Comparison of ENCODE assay signal across 20 mouse cellular contexts in genomic region chr1:131689899-131690298, GRCm38 (mm10). TPM values are rescaled to one million over a fixed set of nuclear protein-coding genes. Genes with fewer than 3 reads are reported as not detected.
DNase-seq lines count a peak whose midpoint lies in the region; ATAC-seq and TF ChIP-seq lines count a peak whose summit lies in the region.
"Had no signal": no experiment of that assay in that cellular context is flagged by ENCODE, and none has a peak within 500 bp of the region (broad histone marks: within the 10 kb centered on the region; RNA-seq: fewer than 3 reads in every experiment).

No protein-coding gene starts in this region.

- H3K9me3 ChIP-seq in embryonic facial prominence, embryonic 13.5 days: no peaks in the 10 kb centered on the region
- no peaks in the 10 kb centered on the region for H3K9me3 ChIP-seq in embryonic facial prominence, embryonic 10.5 days
- H3K9me3 ChIP-seq in intestine, embryonic 16.5 days (ENCODE audit: control insufficient read depth, low read length): no peaks in the 10 kb centered on the region
- no peaks in the 10 kb centered on the region for H3K9me3 ChIP-seq in intestine, postnatal 0 days (ENCODE audit: control insufficient read depth)
- H3K9me3 ChIP-seq: forebrain, embryonic 15.5 days; G1E had no signal

- WGBS in embryonic facial prominence, embryonic 13.5 days: 80% methylated on average over 5 of the region's 5 CpGs
- WGBS in embryonic facial prominence, embryonic 10.5 days: 85% methylated on average over 5 of the region's 5 CpGs
- WGBS in intestine, embryonic 16.5 days: 80% methylated on average over 5 of the region's 5 CpGs
- WGBS in intestine, postnatal 0 days: 84% methylated on average over 5 of the region's 5 CpGs

- no peak for ATAC-seq in embryonic facial prominence, embryonic 13.5 days (ENCODE audit: insufficient number of reproducible peaks, insufficient read depth, low FRiP score, low TSS enrichment, low read depth)
- no peak for ATAC-seq in intestine, embryonic 16.5 days
- no peak for ATAC-seq in intestine, postnatal 0 days
- ATAC-seq: forebrain, embryonic 15.5 days had no signal

- H3K27me3 ChIP-seq in embryonic facial prominence, embryonic 13.5 days: no peaks in the 10 kb centered on the region
- no peaks in the 10 kb centered on the region for H3K27me3 ChIP-seq in embryonic facial prominence, embryonic 10.5 days (replicated peaks; ENCODE audit: low read depth, poor library complexity, severe bottlenecking)
- H3K27me3 ChIP-seq in intestine, embryonic 16.5 days (replicated peaks; ENCODE audit: control insufficient read depth, insufficient read depth, low read length): no peaks in the 10 kb centered on the region
- no peaks in the 10 kb centered on the region for H3K27me3 ChIP-seq in intestine, postnatal 0 days (replicated peaks; ENCODE audit: control insufficient read depth, insufficient read depth, low read length)
- no peaks in the 10 kb centered on the region for H3K27me3 ChIP-seq in myocyte (ENCODE audit: control insufficient read depth, insufficient read depth, insufficient read length)
- H3K27me3 ChIP-seq: forebrain, embryonic 15.5 days had no signal

- 0 out of 2 replicates have a peak overlapping the region, but pooled peaks have one; percentile 12 for H3K4me2 ChIP-seq in embryonic facial prominence, embryonic 13.5 days
- no peak overlapping the region for H3K4me2 ChIP-seq in intestine, embryonic 16.5 days (ENCODE audit: low read depth, low read length)
- H3K4me2 ChIP-seq in intestine, postnatal 0 days (replicated peaks; ENCODE audit: low read depth): no peak overlapping the region
- peak overlapping the region; percentile 77 for H3K4me2 ChIP-seq in myocyte (ENCODE audit: low read depth)
- H3K4me2 ChIP-seq: forebrain, embryonic 15.5 days; liver, embryonic 11.5 days; lung, embryonic 14.5 days had no signal

- no peaks in the 10 kb centered on the region for H3K36me3 ChIP-seq in embryonic facial prominence, embryonic 13.5 days
- no peaks in the 10 kb centered on the region for H3K36me3 ChIP-seq in embryonic facial prominence, embryonic 10.5 days (replicated peaks)
- H3K36me3 ChIP-seq in intestine, embryonic 16.5 days (ENCODE audit: control insufficient read depth, insufficient read depth, low read length): no peaks in the 10 kb centered on the region
- H3K36me3 ChIP-seq in intestine, postnatal 0 days (ENCODE audit: control insufficient read depth, insufficient read depth): no peaks in the 10 kb centered on the region
- no peaks in the 10 kb centered on the region for H3K36me3 ChIP-seq in myocyte (ENCODE audit: control insufficient read depth, insufficient read depth)
- H3K36me3 ChIP-seq: forebrain, embryonic 15.5 days had no signal

- no peak overlapping the region for H3K4me3 ChIP-seq in embryonic facial prominence, embryonic 13.5 days
- H3K4me3 ChIP-seq in embryonic facial prominence, embryonic 10.5 days: no peak overlapping the region
- no peak overlapping the region for H3K4me3 ChIP-seq in intestine, embryonic 16.5 days (ENCODE audit: low read length)
- H3K4me3 ChIP-seq in intestine, postnatal 0 days (ENCODE audit: low read depth, low read length): no peak overlapping the region
- no peak overlapping the region for H3K4me3 ChIP-seq in myocyte
- H3K4me3 ChIP-seq: forebrain, embryonic 15.5 days; left cerebral cortex, adult 2 months had no signal

- TF ChIP-seq POLR2A in myocyte (IDR thresholded peaks at IDR 0.05; ENCODE audit: insufficient read length, low read depth): no peak

- H3K4me1 ChIP-seq in embryonic facial prominence, embryonic 13.5 days: peaks cover 11% of the 10 kb centered on the region
- H3K4me1 ChIP-seq in embryonic facial prominence, embryonic 10.5 days: peaks cover 21% of the 10 kb centered on the region
- H3K4me1 ChIP-seq in intestine, embryonic 16.5 days (ENCODE audit: control insufficient read depth, insufficient read depth, low read length): peaks cover 4% of the 10 kb centered on the region; the same call in 1 of the 2 replicates
- no peaks in the 10 kb centered on the region for H3K4me1 ChIP-seq in intestine, postnatal 0 days (replicated peaks; ENCODE audit: control insufficient read depth, insufficient read depth, low read length)
- H3K4me1 ChIP-seq: forebrain, embryonic 15.5 days had no signal

- no peaks in the 10 kb centered on the region for H3K79me2 ChIP-seq in myocyte (ENCODE audit: control insufficient read depth, insufficient read depth)

- H3ac ChIP-seq in myocyte (ENCODE audit: control insufficient read depth, insufficient read length): no peak overlapping the region

- no peak overlapping the region for H3K27ac ChIP-seq in embryonic facial prominence, embryonic 13.5 days
- no peak overlapping the region for H3K27ac ChIP-seq in embryonic facial prominence, embryonic 10.5 days (replicated peaks)
- no peak overlapping the region for H3K27ac ChIP-seq in intestine, embryonic 16.5 days (ENCODE audit: low read length)
- H3K27ac ChIP-seq in intestine, postnatal 0 days (ENCODE audit: low read depth, low read length): no peak overlapping the region
- H3K27ac ChIP-seq: forebrain, embryonic 15.5 days; left cerebral cortex, adult 2 months had no signal

- no peak overlapping the region for H3K9ac ChIP-seq in embryonic facial prominence, embryonic 13.5 days
- H3K9ac ChIP-seq in intestine, embryonic 16.5 days (ENCODE audit: low read depth, low read length): 0 out of 2 replicates have a peak overlapping the region, but pooled peaks have one; percentile 9
- H3K9ac ChIP-seq in intestine, postnatal 0 days (ENCODE audit: low read depth, low read length): no peak overlapping the region
- H3K9ac ChIP-seq: forebrain, embryonic 15.5 days; lung, embryonic 14.5 days had no signal

- no peak for TF ChIP-seq CTCF in intestine, postnatal 0 days (IDR thresholded peaks at IDR 0.05; ENCODE audit: low read depth)

- DNase-seq in embryonic facial prominence, embryonic 10.5 days (ENCODE audit: low spot score): no peak
- peak; percentile 55 for DNase-seq in brain, adult 2 months (ENCODE audit: low read depth, low spot score)
- DNase-seq in testis, postnatal 10 days (ENCODE audit: low spot score): no peak
- no peak for DNase-seq in thymus, postnatal 14 days
- DNase-seq: cerebellum, adult 2 months; cerebellum, postnatal 36 days; kidney, adult 9 months; left cerebral cortex, postnatal 4 days; midbrain, embryonic 14.5 days had no signal

TF ChIP-seq in myocyte, 11 proteins besides CTCF, POLR2A, EP300 and RAD21:
- TF ChIP-seq TCF12 (IDR thresholded peaks at IDR 0.05; ENCODE audit: insufficient read depth, poor library complexity, severe bottlenecking): no peak

RNA-seq across cellular contexts. Expression of gene Rab7b, which starts 1.4 kb away (rescaled TPM):
- 4.9 and 5.0 TPM in 2 replicates for polyA plus RNA-seq in embryonic facial prominence, embryonic 13.5 days (2015; fragmentation: Nextera tagmentation; extraction: Ambion mirVana)
- 0.64 and 0.91 TPM in 2 replicates for polyA plus RNA-seq in embryonic facial prominence, embryonic 10.5 days (2016; fragmentation: Nextera tagmentation; extraction: Ambion mirVana)
- 5.5 and 6.2 TPM in 2 replicates for polyA plus RNA-seq in intestine, embryonic 16.5 days (2015; fragmentation: Nextera tagmentation; extraction: Ambion mirVana)
- polyA plus RNA-seq in intestine, postnatal 0 days (2015; fragmentation: Nextera tagmentation; extraction: Ambion mirVana): 2.9 and 3.3 TPM in 2 replicates
- 1.5 TPM for polyA plus RNA-seq in myocyte (2012; fragmentation: generic; extraction: Trizol)
- polyA plus RNA-seq: G1E had no signal

RNA-seq across cellular contexts. Expression of gene Ctse, which starts 51.8 kb away (rescaled TPM):
- polyA plus RNA-seq in embryonic facial prominence, embryonic 13.5 days (2015; fragmentation: Nextera tagmentation; extraction: Ambion mirVana): 0.33 TPM in 1 of 2 replicates, not detected in the other
- 0.06 TPM in 1 of 2 replicates, not detected in the other for polyA plus RNA-seq in embryonic facial prominence, embryonic 10.5 days (2016; fragmentation: Nextera tagmentation; extraction: Ambion mirVana)
- 1.1 and 1.7 TPM in 2 replicates for polyA plus RNA-seq in intestine, embryonic 16.5 days (2015; fragmentation: Nextera tagmentation; extraction: Ambion mirVana)
- 5.5 and 16.5 TPM in 2 replicates for polyA plus RNA-seq in intestine, postnatal 0 days (2015; fragmentation: Nextera tagmentation; extraction: Ambion mirVana)
- not detected for polyA plus RNA-seq in myocyte (2012; fragmentation: generic; extraction: Trizol)
- polyA plus RNA-seq: forebrain, embryonic 15.5 days; heart, embryonic 14.5 days; midbrain, embryonic 14.5 days had no signal

RNA-seq across cellular contexts. Expression of gene Slc26a9, which starts 53.9 kb away (rescaled TPM):
- not detected in 2 replicates for polyA plus RNA-seq in embryonic facial prominence, embryonic 13.5 days (2015; fragmentation: Nextera tagmentation; extraction: Ambion mirVana)
- 0.73 TPM in 1 of 2 replicates, not detected in the other for polyA plus RNA-seq in embryonic facial prominence, embryonic 10.5 days (2016; fragmentation: Nextera tagmentation; extraction: Ambion mirVana)
- 2.1 and 2.8 TPM in 2 replicates for polyA plus RNA-seq in intestine, embryonic 16.5 days (2015; fragmentation: Nextera tagmentation; extraction: Ambion mirVana)
- 0.03 and 0.67 TPM in 2 replicates for polyA plus RNA-seq in intestine, postnatal 0 days (2015; fragmentation: Nextera tagmentation; extraction: Ambion mirVana)
- not detected for polyA plus RNA-seq in myocyte (2012; fragmentation: generic; extraction: Trizol)
- polyA plus RNA-seq: liver, embryonic 11.5 days; urinary bladder, adult 2 months had no signal

Comparison
In these comparisons a context has a peak if more than half of its experiments do, and no peak if none do; other contexts are left out.
1. H3K4me2 ChIP-seq: peak in embryonic facial prominence, embryonic 13.5 days (single experiment) and myocyte (single experiment); none in intestine, embryonic 16.5 days (single experiment) and intestine, postnatal 0 days (single experiment).